Mouse (Mus musculus) lung, embryonic 14.5 days (tissue): ENCODE measurements at regions not wholly inside any gene's neighbourhood (a gene's known extent, or its start where the extent isn't known, plus 50 kb on each side); places are given as distances from the start of the nearest gene placed in this dataset.

ENCODE experiments used
- ATAC-seq: fragments of 200-750 bp; cut with Nextera tagmentation; 2 replicates; pipeline ENCODE4 v1.8.0; 2017; ENCODE audit warnings: mild to moderate bottlenecking, moderate TSS enrichment, moderate library complexity; ENCODE audit not compliant: insufficient read depth
- DNase-seq: peaks from one replicate; pipeline ENCODE4 v3.0.0-alpha.2; 2015
- H3K27ac ChIP-seq: fragments of 300-500 bp; sonication (generic); 2 replicates; pipeline ENCODE4 v1.5.1; 2014; ENCODE audit warnings: low read depth, mild to moderate bottlenecking, moderate library complexity
- H3K27me3 ChIP-seq: fragments of 300-500 bp; sonication (generic); 2 replicates; pipeline ENCODE4 v1.6.1; 2014; ENCODE audit warnings: low read length, control low read depth; ENCODE audit not compliant: insufficient read depth
- H3K36me3 ChIP-seq: fragments of 300-500 bp; sonication (generic); 2 replicates; pipeline ENCODE4 v1.6.1; 2014; ENCODE audit warnings: control low read depth; ENCODE audit not compliant: insufficient read depth
- H3K4me1 ChIP-seq: fragments of 300-500 bp; sonication (generic); 2 replicates; pipeline ENCODE4 v1.6.1; 2014; ENCODE audit warnings: antibody characterized with exemption, control low read depth; ENCODE audit not compliant: insufficient read depth
- H3K4me2 ChIP-seq: fragments of 300-500 bp; sonication (generic); 2 replicates; pipeline ENCODE4 v1.6.1; 2014; ENCODE audit warnings: mild to moderate bottlenecking
- H3K4me3 ChIP-seq: fragments of 300-500 bp; sonication (generic); 2 replicates; pipeline ENCODE4 v1.5.1; 2014; ENCODE audit warnings: low read depth, low read length
- H3K9ac ChIP-seq: fragments of 300-500 bp; sonication (generic); 2 replicates; pipeline ENCODE4 v1.6.1; 2014
- H3K9me3 ChIP-seq: fragments of 300-500 bp; sonication (generic); 2 replicates; pipeline ENCODE4 v1.6.1; 2016; ENCODE audit warnings: low read depth, low read length, control low read depth
- CTCF ChIP-seq: IDR thresholded peaks from 2 replicates; pipeline ENCODE4 v1.5.1; 2016; ENCODE audit warnings: antibody characterized with exemption, low read depth
- WGBS: fragments of 180-500 bp; shearing (Covaris S2); extraction: QIAGEN DNeasy Blood & Tissue Kit; methylation state at CpG from one replicate; pipeline ENCODE4 v1.1.7; 2014; 5-methylcytosine and 5-hydroxymethylcytosine counted together

GRCm38 (mm10) chr8:33177642-33178041, 250.9 kb upstream of the 5930422O12Rik start:
- DNase-seq (no peak), ATAC-seq (no peak)
- no peaks in the 10 kb centered on the region for H3K4me1 ChIP-seq
- H3K9ac ChIP-seq = no peak overlapping the region
- H3K4me2 ChIP-seq = no peak overlapping the region
- no peaks in the 10 kb centered on the region for H3K36me3 ChIP-seq
- H3K27me3 ChIP-seq = no peaks in the 10 kb centered on the region
- no peak overlapping the region for H3K4me3 ChIP-seq
- no peak overlapping the region for H3K27ac ChIP-seq
- WGBS = 88% methylated on average over 6 of the region's 6 CpGs
- H3K9me3 ChIP-seq = no peaks in the 10 kb centered on the region
- no peak for TF ChIP-seq CTCF

- no peak for TF ChIP-seq CTCF
- Histone ChIP-seq H3K4me1 (no peaks in the 10 kb centered on the region), H3K27ac (no peak overlapping the region), H3K9me3 (no peaks in the 10 kb centered on the region), H3K27me3 (no peaks in the 10 kb centered on the region), H3K4me3 (no peak overlapping the region), H3K36me3 (no peaks in the 10 kb centered on the region), H3K4me2 (no peak overlapping the region), H3K9ac (no peak overlapping the region)
- WGBS = 79% methylated on average over 9 of the region's 9 CpGs
- DNase-seq = no peak
- ATAC-seq = no peak
Observed at GRCm38 (mm10) chr8:33183029-33183428, 245.5 kb upstream of the 5930422O12Rik start.
